Mouse (Mus musculus): ENCODE results near the gene Ms4a13. TPM values are rescaled to one million over a fixed set of nuclear protein-coding genes. Genes with fewer than 3 reads are reported as not detected.
"Not testable (repeated sequence)": the region's sequence is repeated elsewhere in the genome, so short reads cannot be mapped to it uniquely, and the experiment has no call there.

Ms4a13 gene
- total and polyA plus RNA-seq, 3 experiments, result not detected

- no peak overlapping the region for H3K27ac ChIP-seq (ENCODE audit: control insufficient read depth, low read depth, low read length)
- no peaks in the 10 kb centered on the region for H3K36me3 ChIP-seq (ENCODE audit: control insufficient read depth in 1 of 2, insufficient read depth in 2 of 2, low read length in 2 of 2)
- H3K4me1 ChIP-seq (ENCODE audit: control insufficient read depth in 1 of 2, insufficient read depth in 2 of 2, low read length in 2 of 2), result no peaks in the 10 kb centered on the region
- no peak overlapping the region for H3K4me3 ChIP-seq (ENCODE audit: control insufficient read depth in 1 of 2, insufficient read depth in 1 of 2, low read depth in 2 of 2, low read length in 2 of 2)
- no peak for DNase-seq (ENCODE audit: low read depth, low spot score)
- H3K79me2 ChIP-seq (ENCODE audit: control insufficient read depth, insufficient read depth, low read length, poor library complexity), result no peaks in the 10 kb centered on the region
- no peak for TF ChIP-seq TAL1 (IDR thresholded peaks at IDR 0.05; ENCODE audit: low read length)
- no peak for TF ChIP-seq ZKSCAN1 (IDR thresholded peaks at IDR 0.05; ENCODE audit: low read depth, low read length)
- TF ChIP-seq MXI1 (IDR thresholded peaks at IDR 0.05; ENCODE audit: low read depth, low read length), result no peak
- TF ChIP-seq POLR2AphosphoS5 (IDR thresholded peaks at IDR 0.05; ENCODE audit: borderline replicate concordance, low read depth, low read length), result no peak
- no peak for TF ChIP-seq POLR2AphosphoS2 (IDR thresholded peaks at IDR 0.05; ENCODE audit: low read length)
- TF ChIP-seq SIN3A (IDR thresholded peaks at IDR 0.05; ENCODE audit: low read length), result no peak
- no peak for TF ChIP-seq EP300 (IDR thresholded peaks at IDR 0.05; ENCODE audit: low read depth in 1 of 2, low read length in 2 of 2)
- no peak for TF ChIP-seq ZNF384 (IDR thresholded peaks at IDR 0.05; ENCODE audit: low read depth, low read length)
- no peak for TF ChIP-seq MAX (IDR thresholded peaks at IDR 0.05; ENCODE audit: low read length)
- TF ChIP-seq ZMIZ1 (IDR thresholded peaks at IDR 0.05; ENCODE audit: low read depth, low read length), result no peak
- TF ChIP-seq CHD1 (IDR thresholded peaks at IDR 0.05; ENCODE audit: low read depth, low read length), result no peak
- TF ChIP-seq GATA1 (IDR thresholded peaks at IDR 0.05; ENCODE audit: low read depth, low read length), result no peak
- TF ChIP-seq JUND (IDR thresholded peaks at IDR 0.05; ENCODE audit: low read depth, low read length), result no peak
- TF ChIP-seq BHLHE40 (IDR thresholded peaks at IDR 0.05; ENCODE audit: borderline replicate concordance, low read depth, low read length), result no peak
- H3K9ac ChIP-seq (ENCODE audit: control insufficient read depth, low read depth, low read length, poor library complexity, severe bottlenecking), result no peak overlapping the region
- H3K9me3 ChIP-seq (replicated peaks; ENCODE audit: insufficient read depth, low read length), result no peaks in the 10 kb centered on the region
- H3K27me3 ChIP-seq (ENCODE audit: control insufficient read depth in 1 of 2, insufficient read depth in 2 of 2, low read length in 2 of 2), result no peaks in the 10 kb centered on the region
Measured at GRCm38 (mm10) chr19:11177464-11177863, 19.1 kb downstream of the Ms4a13 start.

- Histone ChIP-seq H3K27ac (ENCODE audit: control insufficient read depth, low read depth, low read length) (no peak within 1 kb of the TSS), H3K4me1 (ENCODE audit: control insufficient read depth in 1 of 2, insufficient read depth in 2 of 2, low read length in 2 of 2) (no peaks in the 10 kb centered on the region), H3K27me3 (ENCODE audit: control insufficient read depth in 1 of 2, insufficient read depth in 2 of 2, low read length in 2 of 2) (peaks cover 0 to 2% of the 10 kb centered on the region in 2 experiments; a peak in 1 of 4 replicates), H3K36me3 (ENCODE audit: control insufficient read depth in 1 of 2, insufficient read depth in 2 of 2, low read length in 2 of 2) (no peaks in the 10 kb centered on the region), H3K79me2 (ENCODE audit: control insufficient read depth, insufficient read depth, low read length, poor library complexity) (no peaks in the 10 kb centered on the region), H3K9ac (ENCODE audit: control insufficient read depth, low read depth, low read length, poor library complexity, severe bottlenecking) (no peak within 1 kb of the TSS), H3K4me3 (ENCODE audit: control insufficient read depth in 1 of 2, insufficient read depth in 1 of 2, low read depth in 2 of 2, low read length in 2 of 2) (no peak within 1 kb of the TSS), H3K9me3 (replicated peaks; ENCODE audit: insufficient read depth, low read length) (no peaks in the 10 kb centered on the region)
- TF ChIP-seq SMC3 (IDR thresholded peaks at IDR 0.05; ENCODE audit: low read depth, low read length) (peak; percentile 20; the same call in 1 of the 2 replicates), MEF2A (IDR thresholded peaks at IDR 0.05; ENCODE audit: extremely low read depth, insufficient replicate concordance, low read depth, low read length, poor library complexity, severe bottlenecking) (no peak), CTCF (IDR thresholded peaks at IDR 0.05 in 2 of 3, conservative IDR thresholded peaks at IDR 0.05 in 1 of 3; ENCODE audit: control insufficient read depth in 1 of 3, insufficient read depth in 1 of 3, low read depth in 2 of 3, low read length in 3 of 3, poor library complexity in 1 of 3, severe bottlenecking in 1 of 3) (peak; percentile 20 to 39 (median 28); a peak in 5 of 6 replicates)
- peak; percentile 6 for DNase-seq (ENCODE audit: low read depth, low spot score)
Measured at GRCm38 (mm10) chr19:11165172-11165571, 31.4 kb downstream of the Ms4a13 start, which contains the start of gene 1700025F22Rik. Gene 1700025F22Rik (minus strand): TSS chr19:11165320.

DNA sequence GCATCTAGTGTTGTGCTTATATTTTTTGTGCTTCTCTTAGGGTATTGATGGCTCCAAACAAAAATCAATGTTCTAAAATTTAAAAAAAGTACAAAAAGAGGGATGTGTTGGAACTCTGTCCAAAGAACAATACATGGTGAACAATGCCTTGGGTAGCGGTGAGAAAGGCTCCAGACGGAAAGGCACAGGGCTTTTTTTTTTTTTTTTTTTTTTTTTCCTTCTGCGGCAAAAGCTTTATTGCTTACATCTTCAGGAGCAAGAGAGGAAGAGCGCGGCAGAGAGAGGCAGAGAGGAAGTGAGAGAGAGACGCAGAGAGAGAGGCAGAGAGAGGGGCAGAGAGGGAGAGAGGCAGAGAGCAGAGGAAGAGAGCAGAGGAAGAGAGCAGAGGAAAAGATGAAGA, 38.6 kb downstream of the Ms4a13 start:
- not testable (repeated sequence) for DNase-seq (ENCODE audit: low read depth, low spot score); H3K36me3 ChIP-seq (ENCODE audit: control insufficient read depth in 1 of 2, insufficient read depth in 2 of 2, low read length in 2 of 2); H3K4me1 ChIP-seq (ENCODE audit: control insufficient read depth in 1 of 2, insufficient read depth in 2 of 2, low read length in 2 of 2); H3K27ac ChIP-seq (ENCODE audit: control insufficient read depth, low read depth, low read length); H3K9ac ChIP-seq (ENCODE audit: control insufficient read depth, low read depth, low read length, poor library complexity, severe bottlenecking); H3K4me3 ChIP-seq (ENCODE audit: control insufficient read depth in 1 of 2, insufficient read depth in 1 of 2, low read depth in 2 of 2, low read length in 2 of 2); H3K27me3 ChIP-seq (ENCODE audit: control insufficient read depth in 1 of 2, insufficient read depth in 2 of 2, low read length in 2 of 2); H3K9me3 ChIP-seq (replicated peaks; ENCODE audit: insufficient read depth, low read length); H3K79me2 ChIP-seq (ENCODE audit: control insufficient read depth, insufficient read depth, low read length, poor library complexity)

Data from MEL (cell line).